Mouse (Mus musculus) CH12.LX (cell line): Measurements from ENCODE around the gene Tmem126a. TPM values are rescaled to one million over a fixed set of nuclear protein-coding genes. Genes with fewer than 3 reads are reported as not detected.
A peak's percentile ranks its signal among the peaks of the same experiment; 100 is the strongest.

Source experiments
- BHLHE40 ChIP-seq: IDR thresholded peaks from 2 replicates; pipeline ENCODE4 v1.6.1; 2011; ENCODE audit warnings: mild to moderate bottlenecking, low read depth, low read length, improper control_type of control experiment
- CTCF ChIP-seq, 2 experiments: IDR thresholded peaks in 1 of 2; conservative IDR thresholded peaks in 1 of 2; 2 replicates each; pipeline ENCODE4 v1.5.1; 2011 to 2012; ENCODE audit warnings: low read depth in 2 of 2, low read length in 2 of 2, improper control_type of control experiment in 1 of 2, inconsistent platforms in 1 of 2, mild to moderate bottlenecking in 1 of 2, moderate library complexity in 1 of 2
- ELF1 ChIP-seq: IDR thresholded peaks from 2 replicates; pipeline ENCODE4 v1.6.1; 2014; ENCODE audit warnings: low read depth, mild to moderate bottlenecking, inconsistent platforms, low read length, improper control_type of control experiment
- ETS1 ChIP-seq: conservative IDR thresholded peaks from 2 replicates; pipeline ENCODE4 v1.6.1; 2012; ENCODE audit warnings: low read depth, mild to moderate bottlenecking, inconsistent platforms, low read length, improper control_type of control experiment, moderate library complexity
- GABPA ChIP-seq: IDR thresholded peaks from 2 replicates; pipeline ENCODE4 v1.6.1; 2012; ENCODE audit warnings: low read depth, low read length, improper control_type of control experiment, inconsistent platforms; ENCODE audit not compliant: insufficient replicate concordance
- MAFK ChIP-seq: IDR thresholded peaks from 2 replicates; pipeline ENCODE4 v1.6.1; 2011; ENCODE audit warnings: low read length, improper control_type of control experiment; ENCODE audit not compliant: insufficient replicate concordance
- MAZ ChIP-seq: IDR thresholded peaks from 2 replicates; pipeline ENCODE4 v1.6.1; 2012; ENCODE audit warnings: low read depth, mild to moderate bottlenecking, inconsistent platforms, low read length, improper control_type of control experiment, moderate library complexity
- MXI1 ChIP-seq: IDR thresholded peaks from 2 replicates; pipeline ENCODE4 v1.6.1; 2011; ENCODE audit warnings: mild to moderate bottlenecking, low read depth, low read length, improper control_type of control experiment
- MYC ChIP-seq: IDR thresholded peaks from 2 replicates; pipeline ENCODE4 v1.6.1; 2011; ENCODE audit warnings: low read depth, mild to moderate bottlenecking, improper control_type of control experiment, low read length
- NRF1 ChIP-seq: IDR thresholded peaks from 2 replicates; pipeline ENCODE4 v1.6.1; 2014; ENCODE audit warnings: low read depth, mild to moderate bottlenecking, inconsistent platforms, low read length, improper control_type of control experiment, moderate library complexity
- POLR2AphosphoS2 ChIP-seq: IDR thresholded peaks from 2 replicates; pipeline ENCODE4 v1.6.1; 2011; ENCODE audit warnings: low read depth, low read length, improper control_type of control experiment
- RAD21 ChIP-seq: IDR thresholded peaks from 2 replicates; pipeline ENCODE4 v1.6.1; 2011; ENCODE audit warnings: low read depth, mild to moderate bottlenecking, low read length, improper control_type of control experiment, moderate library complexity
- RCOR1 ChIP-seq: conservative IDR thresholded peaks from 2 replicates; pipeline ENCODE4 v1.6.1; 2012; ENCODE audit warnings: low read depth, mild to moderate bottlenecking, inconsistent platforms, low read length, improper control_type of control experiment
- SIN3A ChIP-seq: IDR thresholded peaks from 2 replicates; pipeline ENCODE4 v1.6.1; 2012; ENCODE audit warnings: low read length, improper control_type of control experiment, inconsistent platforms
- SMC3 ChIP-seq: IDR thresholded peaks from 2 replicates; pipeline ENCODE4 v1.6.1; 2011; ENCODE audit warnings: low read depth, low read length, improper control_type of control experiment
- TCF12 ChIP-seq: IDR thresholded peaks from 2 replicates; pipeline ENCODE4 v1.6.1; 2014; ENCODE audit warnings: low read depth, mild to moderate bottlenecking, inconsistent platforms, low read length, improper control_type of control experiment
- USF1 ChIP-seq: IDR thresholded peaks from 2 replicates; pipeline ENCODE4 v1.6.1; 2014; ENCODE audit warnings: low read depth, mild to moderate bottlenecking, inconsistent platforms, low read length, improper control_type of control experiment
- USF2 ChIP-seq: conservative IDR thresholded peaks from 2 replicates; pipeline ENCODE4 v1.6.1; 2011; ENCODE audit warnings: low read depth, low read length, improper control_type of control experiment
- ZC3H11A ChIP-seq: IDR thresholded peaks from 2 replicates; pipeline ENCODE4 v1.6.1; 2012; ENCODE audit warnings: low read depth, mild to moderate bottlenecking, inconsistent platforms, low read length, improper control_type of control experiment
- ZMIZ1 ChIP-seq: IDR thresholded peaks from 2 replicates; pipeline ENCODE4 v1.6.1; 2012; ENCODE audit warnings: low read depth, mild to moderate bottlenecking, inconsistent platforms, low read length, improper control_type of control experiment
- ZNF384 ChIP-seq: IDR thresholded peaks from 2 replicates; pipeline ENCODE4 v1.6.1; 2012; ENCODE audit warnings: low read depth, low read length, improper control_type of control experiment, inconsistent platforms
- polyA plus RNA-seq: library from polyadenylated mRNA; unstranded; fragments of >175 nt; gene quantifications from 2 replicates; pipeline ENCODE4 v1.2.1, GENCODE M21; 2012; ENCODE audit warnings: low read depth; ENCODE audit not compliant: insufficient read length
- total RNA-seq, 2 experiments: library from RNA; depleted of rRNA; stranded (reverse); fragments of 300-350 nt in 1 of 2; fragments of >200 nt in 1 of 2; gene quantifications; 2 replicates each; pipeline ENCODE4 v1.2.3; 2012 to 2014

Gene Tmem126a
- total and polyA plus RNA-seq, 3 experiments: 62.3 to 121 (median 65.3) TPM

DNA sequence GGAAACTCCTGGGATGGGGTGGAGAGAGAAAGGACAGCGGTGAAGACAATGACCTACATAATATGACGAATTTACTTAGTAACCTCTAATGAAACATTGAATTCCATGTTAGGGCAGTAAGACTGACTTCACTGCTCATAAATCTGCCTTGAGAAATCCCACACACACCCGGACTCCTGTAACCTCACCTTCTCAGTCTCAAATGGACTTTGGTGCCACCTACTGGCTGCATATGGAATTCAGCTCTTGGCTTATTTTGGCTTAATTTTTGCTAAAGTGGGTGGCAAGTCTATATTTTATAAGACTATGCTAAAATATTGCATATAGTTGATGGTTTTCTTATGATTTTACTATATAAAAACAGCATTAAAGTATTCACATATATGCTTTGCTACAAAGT lies 47.1 kb downstream of the Tmem126a start (continued):
- peak; percentile 53; the same call in 1 of the 2 replicates for TF ChIP-seq MYC
- TF ChIP-seq ETS1: no peak
- TF ChIP-seq ZC3H11A: peak; percentile 86
- TF ChIP-seq ZNF384: peak; percentile 24; the same call in 1 of the 2 replicates
- TF ChIP-seq RAD21: no peak; the same call in none of the 2 replicates
- no peak for TF ChIP-seq USF2
- no peak for TF ChIP-seq GABPA
- peak; percentile 90 for TF ChIP-seq SMC3
- no peak for TF ChIP-seq USF1
- no peak for TF ChIP-seq MAFK
- no peak for TF ChIP-seq ZMIZ1
- TF ChIP-seq CTCF (conservative IDR thresholded peaks at IDR 0.05 in 1 of 2, IDR thresholded peaks at IDR 0.05 in 1 of 2; ENCODE audit: low read depth in 2 of 2, low read length in 2 of 2): peak; percentile 64 to 96
- 0 out of 2 replicates have a peak, but pooled peaks have one; percentile 54 for TF ChIP-seq MAZ
- no peak for TF ChIP-seq RCOR1
- no peak for TF ChIP-seq POLR2AphosphoS2
- 0 out of 2 replicates have a peak, but pooled peaks have one; percentile 32 for TF ChIP-seq BHLHE40
- TF ChIP-seq MXI1: no peak
- TF ChIP-seq TCF12: 0 out of 2 replicates have a peak, but pooled peaks have one; percentile 38
- TF ChIP-seq SIN3A: 0 out of 2 replicates have a peak, but pooled peaks have one; percentile 34
- TF ChIP-seq NRF1: no peak
- 0 out of 2 replicates have a peak, but pooled peaks have one; percentile 21 for TF ChIP-seq ELF1
- TF ChIP-seq, all 38 proteins: peak for 16

Other genes starting within 250 kb of the Tmem126a start
- gene Ccdc83, start 191.5 kb downstream of the Tmem126a start, total RNA-seq (2012; rRNA removed): not detected in 2 replicates
- gene Ccdc83, start 191.5 kb downstream of the Tmem126a start, total RNA-seq (2014; rRNA removed): not detected in 2 replicates
- gene Ccdc83, start 191.5 kb downstream of the Tmem126a start, polyA plus RNA-seq: not detected in 2 replicates
- 0.29 and 0.85 TPM in 2 replicates for gene Sytl2, start 155.0 kb downstream of the Tmem126a start, total RNA-seq (2012; rRNA removed)
- not detected in 2 replicates for gene Sytl2, start 155.0 kb downstream of the Tmem126a start, total RNA-seq (2014; rRNA removed)
- not detected in 2 replicates for gene Sytl2, start 155.0 kb downstream of the Tmem126a start, polyA plus RNA-seq
- gene Ccdc89, start 30.7 kb downstream of the Tmem126a start, total RNA-seq (2012; rRNA removed): not detected in 2 replicates
- not detected in 2 replicates for gene Ccdc89, start 30.7 kb downstream of the Tmem126a start, total RNA-seq (2014; rRNA removed)
- gene Ccdc89, start 30.7 kb downstream of the Tmem126a start, polyA plus RNA-seq: not detected in 2 replicates
- 63.2 and 74.0 TPM in 2 replicates for gene Crebzf, start 14.5 kb downstream of the Tmem126a start, total RNA-seq (2012; rRNA removed)
- 102 and 115 TPM in 2 replicates for gene Crebzf, start 14.5 kb downstream of the Tmem126a start, total RNA-seq (2014; rRNA removed)
- 51.8 and 61.5 TPM in 2 replicates for gene Crebzf, start 14.5 kb downstream of the Tmem126a start, polyA plus RNA-seq
- gene Tmem126b, start 18.8 kb upstream of the Tmem126a start, total RNA-seq (2012; rRNA removed): 10.8 and 10.9 TPM in 2 replicates
- gene Tmem126b, start 18.8 kb upstream of the Tmem126a start, total RNA-seq (2014; rRNA removed): 15.7 and 16.7 TPM in 2 replicates
- gene Tmem126b, start 18.8 kb upstream of the Tmem126a start, polyA plus RNA-seq: 9.1 and 11.8 TPM in 2 replicates
- not detected in 2 replicates for gene Dlg2, start 19.4 kb upstream of the Tmem126a start, total RNA-seq (2012; rRNA removed)
- not detected in 2 replicates for gene Dlg2, start 19.4 kb upstream of the Tmem126a start, total RNA-seq (2014; rRNA removed)
- gene Dlg2, start 19.4 kb upstream of the Tmem126a start, polyA plus RNA-seq: 0.36 TPM in 1 of 2 replicates, not detected in the other